Mouse (Mus musculus) liver, adult 2 months (tissue): ENCODE measurements at regions not wholly inside any gene's neighbourhood (a gene's known extent, or its start where the extent isn't known, plus 50 kb on each side); places are given as distances from the start of the nearest gene placed in this dataset.

Experiments
- DNase-seq: peaks from one replicate; pipeline ENCODE4 v3.0.0-alpha.2; 2011; ENCODE audit warnings: low read depth, low spot score; ENCODE audit errors: extremely low read depth
- H3K27ac ChIP-seq: fragments of 200-500 bp; replicated peaks from 2 replicates; pipeline ENCODE4 v1.5.1; 2012; ENCODE audit warnings: low read depth, mild to moderate bottlenecking, control low read depth, inconsistent platforms, low read length; ENCODE audit not compliant: insufficient read depth
- H3K27me3 ChIP-seq: fragments of 200-500 bp; 2 replicates; pipeline ENCODE4 v1.6.1; 2012; ENCODE audit warnings: mild to moderate bottlenecking, moderate library complexity, low read length, inconsistent platforms; ENCODE audit not compliant: control insufficient read depth, insufficient read depth
- H3K36me3 ChIP-seq: fragments of 200-500 bp; 2 replicates; pipeline ENCODE4 v1.6.1; 2012; ENCODE audit warnings: low read length, inconsistent platforms; ENCODE audit not compliant: control insufficient read depth, insufficient read depth
- H3K4me1 ChIP-seq: fragments of 200-500 bp; 2 replicates; pipeline ENCODE4 v1.6.1; 2011; ENCODE audit warnings: low read length; ENCODE audit not compliant: control insufficient read depth, insufficient read depth
- H3K4me3 ChIP-seq: fragments of 200-500 bp; 2 replicates; pipeline ENCODE4 v1.5.1; 2011; ENCODE audit warnings: low read depth, mild to moderate bottlenecking, control low read depth, low read length, moderate library complexity; ENCODE audit not compliant: insufficient read depth
- H3K79me2 ChIP-seq: fragments of 200-500 bp; 2 replicates; pipeline ENCODE4 v1.6.1; 2012; ENCODE audit warnings: inconsistent platforms, mild to moderate bottlenecking, low read length, moderate library complexity; ENCODE audit not compliant: control insufficient read depth, insufficient read depth
- H3K9ac ChIP-seq: fragments of 200-500 bp; 2 replicates; pipeline ENCODE4 v1.6.1; 2012; ENCODE audit warnings: low read depth, mild to moderate bottlenecking, control low read depth, inconsistent platforms, low read length
- CTCF ChIP-seq: fragments of 200-500 bp; IDR thresholded peaks from 2 replicates; pipeline ENCODE4 v1.5.1; 2011; ENCODE audit warnings: low read depth, low read length, control low read depth
- POLR2A ChIP-seq: fragments of 200-500 bp; IDR thresholded peaks from 2 replicates; pipeline ENCODE4 v1.6.1; 2011; ENCODE audit warnings: low read length, control low read depth; ENCODE audit not compliant: insufficient read depth; ENCODE audit errors: extremely low read depth
- WGBS: fragments of 180-500 bp; shearing (Covaris S2); methylation state at CpG from one replicate; pipeline ENCODE4 v1.1.7; 2018; 5-methylcytosine and 5-hydroxymethylcytosine counted together

GRCm38 (mm10) chr13:78998855-78999254, 799.3 kb upstream of the Nr2f1 start:
- no peaks in the 10 kb centered on the region for H3K79me2 ChIP-seq
- no peaks in the 10 kb centered on the region for H3K36me3 ChIP-seq
- WGBS = 62% methylated on average over 2 of the region's 2 CpGs
- no peak for DNase-seq
- H3K9ac ChIP-seq = no peak overlapping the region
- no peak overlapping the region for H3K27ac ChIP-seq
- no peaks in the 10 kb centered on the region for H3K4me1 ChIP-seq
- H3K4me3 ChIP-seq = no peak overlapping the region
- no peaks in the 10 kb centered on the region for H3K27me3 ChIP-seq
- no peak for TF ChIP-seq CTCF
- TF ChIP-seq POLR2A = no peak

- no peaks in the 10 kb centered on the region for H3K27me3 ChIP-seq
- no peaks in the 10 kb centered on the region for H3K4me1 ChIP-seq
- H3K4me3 ChIP-seq = no peak overlapping the region
- TF ChIP-seq POLR2A = no peak
- DNase-seq = no peak
- H3K9ac ChIP-seq = no peak overlapping the region
- H3K79me2 ChIP-seq = no peaks in the 10 kb centered on the region
- H3K27ac ChIP-seq = no peak overlapping the region
- 85% methylated on average over 3 of the region's 3 CpGs for WGBS
- H3K36me3 ChIP-seq = no peaks in the 10 kb centered on the region
Measured at GRCm38 (mm10) chr13:78992326-78992725, 792.8 kb upstream of the Nr2f1 start.

GRCm38 (mm10) chr13:78985921-78986320, 786.4 kb upstream of the Nr2f1 start:
- Histone ChIP-seq H3K36me3 (no peaks in the 10 kb centered on the region), H3K9ac (no peak overlapping the region), H3K4me3 (no peak overlapping the region), H3K4me1 (no peaks in the 10 kb centered on the region), H3K27me3 (no peaks in the 10 kb centered on the region), H3K79me2 (no peaks in the 10 kb centered on the region), H3K27ac (no peak overlapping the region)
- TF ChIP-seq CTCF (no peak), POLR2A (no peak)
- WGBS = 6% methylated on average over 3 of the region's 3 CpGs
- DNase-seq = no peak

- no peaks in the 10 kb centered on the region for H3K36me3 ChIP-seq
- H3K27me3 ChIP-seq = no peaks in the 10 kb centered on the region
- no peak overlapping the region for H3K27ac ChIP-seq
- no peak overlapping the region for H3K4me3 ChIP-seq
- H3K79me2 ChIP-seq = no peaks in the 10 kb centered on the region
- H3K9ac ChIP-seq = no peak overlapping the region
- DNase-seq = no peak
- H3K4me1 ChIP-seq = no peaks in the 10 kb centered on the region
- TF ChIP-seq POLR2A (no peak), CTCF (no peak)
- 57% methylated on average over 3 of the region's 3 CpGs for WGBS
Measured at GRCm38 (mm10) chr13:78977224-78977780, 777.7 kb upstream of the Nr2f1 start.

GRCm38 (mm10) chr13:78938351-78938741, 738.8 kb upstream of the Nr2f1 start:
- Histone ChIP-seq H3K36me3 (no peaks in the 10 kb centered on the region), H3K4me1 (no peaks in the 10 kb centered on the region), H3K27me3 (no peaks in the 10 kb centered on the region), H3K9ac (no peak overlapping the region), H3K27ac (no peak overlapping the region), H3K4me3 (no peak overlapping the region), H3K79me2 (no peaks in the 10 kb centered on the region)
- TF ChIP-seq CTCF (no peak), POLR2A (no peak)
- no peak for DNase-seq
- WGBS = 71% methylated on average over 5 of the region's 5 CpGs

GRCm38 (mm10) chr13:78937389-78938350, 738.1 kb upstream of the Nr2f1 start:
- Histone ChIP-seq H3K27me3 (no peaks in the 10 kb centered on the region), H3K4me3 (no peak overlapping the region), H3K27ac (no peak overlapping the region), H3K36me3 (no peaks in the 10 kb centered on the region), H3K9ac (no peak overlapping the region), H3K4me1 (no peaks in the 10 kb centered on the region), H3K79me2 (no peaks in the 10 kb centered on the region)
- WGBS = 74% methylated on average over 7 of the region's 7 CpGs
- no peak for TF ChIP-seq POLR2A
- TF ChIP-seq CTCF = no peak
- DNase-seq = no peak
